ENCODE assay signal across 8 mouse cellular contexts in genomic region chr10:42680582-42681001, GRCm38 (mm10).
DNase-seq lines count a peak whose midpoint lies in the region; ATAC-seq and TF ChIP-seq lines count a peak whose summit lies in the region.

No protein-coding gene starts in this region.

- intact Hi-C loops in left cerebral cortex, postnatal 10 days (cut with DNase I): no loop called here

- TF ChIP-seq CTCF in small intestine, adult 2 months (IDR thresholded peaks at IDR 0.05; ENCODE audit: extremely low read depth, insufficient read length, insufficient replicate concordance, low read depth, low read length): no peak

- 13% methylated on average over 6 of the region's 6 CpGs for WGBS in neural tube, embryonic 12.5 days
- 11% methylated on average over 6 of the region's 6 CpGs for WGBS in embryonic facial prominence, embryonic 13.5 days
- 26% methylated on average over 6 of the region's 6 CpGs for WGBS in small intestine, adult 2 months

- no peak overlapping the region for H3K4me3 ChIP-seq in neural tube, embryonic 12.5 days
- peak overlapping the region; percentile 6; the same call in 1 of the 2 replicates for H3K4me3 ChIP-seq in embryonic facial prominence, embryonic 13.5 days
- H3K4me3 ChIP-seq in small intestine, adult 2 months (ENCODE audit: low read depth, low read length): 0 out of 2 replicates have a peak overlapping the region, but pooled peaks have one; percentile 18

- no peak for DNase-seq in neural tube, embryonic 10.5 days (ENCODE audit: extremely low spot score, low spot score)
- DNase-seq in liver: peak; percentile 44
- DNase-seq in cerebellum, adult 9-10 months: no peak
- DNase-seq in left cerebral cortex, postnatal 10 days (ENCODE audit: extremely low spot score in 1 of 2, low spot score in 2 of 2): no peak
- DNase-seq in ovary, adult 18-20 months (ENCODE audit: low spot score): no peak

- H3K9ac ChIP-seq in neural tube, embryonic 12.5 days: no peak overlapping the region
- H3K9ac ChIP-seq in embryonic facial prominence, embryonic 13.5 days: no peak overlapping the region

- no peaks in the 10 kb centered on the region for H3K9me3 ChIP-seq in neural tube, embryonic 12.5 days
- H3K9me3 ChIP-seq in embryonic facial prominence, embryonic 13.5 days: no peaks in the 10 kb centered on the region

- TF ChIP-seq POLR2A in small intestine, adult 2 months (IDR thresholded peaks at IDR 0.05; ENCODE audit: low read depth, low read length): no peak

- ATAC-seq in neural tube, embryonic 12.5 days (ENCODE audit: low FRiP score, low read depth): no peak
- no peak for ATAC-seq in embryonic facial prominence, embryonic 13.5 days (ENCODE audit: insufficient number of reproducible peaks, insufficient read depth, low FRiP score, low TSS enrichment, low read depth)

- peaks cover 10% of the 10 kb centered on the region for H3K36me3 ChIP-seq in neural tube, embryonic 12.5 days
- H3K36me3 ChIP-seq in embryonic facial prominence, embryonic 13.5 days: peaks cover 5% of the 10 kb centered on the region; the same call in 1 of the 2 replicates
- peaks cover 12% of the 10 kb centered on the region for H3K36me3 ChIP-seq in small intestine, adult 2 months (ENCODE audit: control insufficient read depth, insufficient read depth, low read length)

- H3K27ac ChIP-seq in neural tube, embryonic 12.5 days: no peak overlapping the region
- no peak overlapping the region for H3K27ac ChIP-seq in embryonic facial prominence, embryonic 13.5 days
- H3K27ac ChIP-seq in small intestine, adult 2 months (ENCODE audit: insufficient read depth, low read depth, low read length): no peak overlapping the region

- peaks cover 14% of the 10 kb centered on the region; the same call in 1 of the 2 replicates for H3K4me1 ChIP-seq in neural tube, embryonic 12.5 days
- peaks cover 11% of the 10 kb centered on the region; the same call in 1 of the 2 replicates for H3K4me1 ChIP-seq in embryonic facial prominence, embryonic 13.5 days
- peaks cover 8% of the 10 kb centered on the region; the same call in 1 of the 2 replicates for H3K4me1 ChIP-seq in small intestine, adult 2 months (ENCODE audit: control insufficient read depth, insufficient read depth, insufficient read length, low read length)

- H3K4me2 ChIP-seq in neural tube, embryonic 12.5 days (replicated peaks): peak overlapping the region; percentile 88
- H3K4me2 ChIP-seq in embryonic facial prominence, embryonic 13.5 days: peak overlapping the region; percentile 20; the same call in 1 of the 2 replicates

- no peaks in the 10 kb centered on the region for H3K27me3 ChIP-seq in neural tube, embryonic 12.5 days (replicated peaks)
- H3K27me3 ChIP-seq in embryonic facial prominence, embryonic 13.5 days: peaks cover 20% of the 10 kb centered on the region
- no peaks in the 10 kb centered on the region for H3K27me3 ChIP-seq in small intestine, adult 2 months (ENCODE audit: control insufficient read depth, insufficient read depth, low read length)
